Mouse (Mus musculus) gastrocnemius, postnatal 10 days (tissue): ENCODE measurements around the gene Gm17693. TPM values are rescaled to one million over a fixed set of nuclear protein-coding genes. Genes with fewer than 3 reads are reported as not detected.
"Not testable (repeated sequence)": the region's sequence is repeated elsewhere in the genome, so short reads cannot be mapped to it uniquely, and the experiment has no call there.

Experiments
- DNase-seq: peaks from one replicate; pipeline ENCODE4 v3.0.0; 2021; ENCODE audit warnings: mixed read lengths
- long read RNA-seq, 2 experiments: library from polyadenylated mRNA; stranded (forward); transcript quantifications; one replicate each; pipeline ENCODE4 v2.0.0; 2021
- total RNA-seq, 2 experiments: library from RNA; stranded (reverse); gene quantifications; 2 replicates each; pipeline ENCODE4 v1.2.3; 2021

Gene Gm17693
- total RNA-seq: not detected
- long read RNA-seq, experiment 1: 0 reads
- long read RNA-seq, experiment 2: 0 reads

DNA sequence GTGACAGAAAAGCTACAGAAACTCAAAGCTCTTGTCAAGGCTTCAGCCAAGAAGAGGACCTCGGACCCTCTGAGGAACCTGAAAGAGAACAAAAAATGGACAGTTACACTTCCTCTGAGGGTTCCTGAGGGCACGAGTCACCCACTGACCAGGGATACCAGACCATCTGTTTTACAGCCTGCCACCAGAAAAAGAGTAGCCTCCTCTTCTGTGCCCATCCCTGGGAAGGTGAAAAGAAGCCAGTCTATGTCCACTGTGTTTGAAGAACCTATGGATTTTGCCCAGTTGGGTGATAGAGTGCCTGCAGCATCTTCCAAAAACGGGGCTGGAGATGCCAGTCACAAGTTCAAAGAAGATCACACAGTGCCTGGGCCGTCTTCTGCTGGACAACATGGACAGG is at the start of gene Gm17693:
Gene Gm17693 (plus strand): TSS at position 301 of the 400 bp plus-strand sequence.
- DNase-seq: not testable (repeated sequence)
